Mouse (Mus musculus) heart, adult 2 months (tissue): Measurements from ENCODE around the gene Eif6.

ENCODE experiments used
- CTCF ChIP-seq: fragments of 200-600 bp; IDR thresholded peaks from 2 replicates; pipeline ENCODE4 v1.8.1; 2022; ENCODE audit warnings: antibody characterized with exemption, mild to moderate bottlenecking, moderate library complexity
- EP300 ChIP-seq: fragments of 200-500 bp; IDR thresholded peaks from 2 replicates; pipeline ENCODE4 v1.6.1; 2011; ENCODE audit warnings: low read depth, low read length, control low read depth; ENCODE audit not compliant: insufficient read depth
- POLR2A ChIP-seq: fragments of 200-500 bp; IDR thresholded peaks from 2 replicates; pipeline ENCODE4 v1.6.1; 2011; ENCODE audit warnings: mild to moderate bottlenecking, low read depth, low read length, control low read depth; ENCODE audit not compliant: insufficient read depth

- TF ChIP-seq POLR2A (peak; percentile 98), CTCF (no peak), EP300 (peak; percentile 80)
Observed at GRCm38 (mm10) chr2:155818596-155819391, 7.9 kb downstream of the Eif6 start.
